Mouse (Mus musculus) NIH3T3 (cell line): ENCODE data around the gene Znrf1.

Experiments
- DNase-seq: peaks from one replicate; pipeline ENCODE4 v3.0.0-alpha.2; 2012; ENCODE audit warnings: low read depth

Gene Znrf1

DNA sequence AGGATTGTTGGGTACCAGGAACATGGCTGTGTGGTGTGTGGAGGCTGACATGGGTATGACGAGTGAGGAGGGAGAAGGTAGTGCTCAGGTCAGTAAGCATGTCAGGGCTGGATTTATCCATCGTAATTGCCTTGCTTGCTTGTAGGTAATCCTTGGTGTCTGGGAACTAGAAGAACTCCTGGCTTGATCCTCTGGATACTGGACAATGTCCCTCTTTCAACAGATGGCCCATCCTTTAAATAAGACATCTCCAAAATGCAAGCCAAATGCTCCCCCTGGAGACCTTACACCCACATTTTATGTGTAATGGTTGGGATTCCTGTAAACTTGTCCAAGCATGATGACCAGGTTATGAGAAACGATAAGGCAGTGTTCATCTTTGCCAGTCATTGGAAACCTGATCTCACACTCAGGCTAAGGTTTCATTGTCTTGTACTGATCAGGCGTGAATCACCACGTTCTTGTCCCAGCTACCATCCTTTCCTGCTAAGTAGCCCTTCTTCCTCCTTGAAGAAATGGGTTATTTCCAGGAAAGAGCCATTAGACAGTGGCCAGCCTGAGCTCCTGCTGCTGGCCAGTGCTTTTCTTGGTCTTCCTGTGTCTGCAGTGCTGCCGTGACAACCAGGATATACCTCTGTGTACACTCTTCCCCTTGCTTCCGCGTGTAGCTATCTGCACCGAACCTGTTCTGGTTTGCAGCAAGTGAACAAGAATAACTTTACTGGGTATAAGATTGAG lies 64.0 kb downstream of the Znrf1 start:
- DNase-seq, result no peak

DNA sequence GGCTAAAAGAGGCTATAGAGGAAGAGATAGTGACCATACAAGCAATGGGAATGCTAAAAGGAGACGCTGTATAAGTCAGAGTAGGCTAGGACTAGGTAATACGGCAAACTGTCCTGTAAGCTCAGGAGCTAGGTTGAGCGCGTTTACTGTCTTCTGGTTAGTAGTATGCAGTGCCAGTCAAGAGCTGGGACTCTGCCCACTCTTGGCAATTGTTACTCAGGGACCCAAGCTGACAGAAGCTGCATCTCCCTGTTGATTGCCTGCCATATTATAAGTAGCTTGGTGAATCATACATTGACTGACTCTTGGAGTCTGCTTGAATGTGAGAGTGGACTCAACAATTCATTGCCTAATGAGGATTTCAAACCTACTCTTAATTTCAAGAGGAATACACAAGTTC lies 66.2 kb downstream of the Znrf1 start:
- peak; percentile 41 for DNase-seq

DNA sequence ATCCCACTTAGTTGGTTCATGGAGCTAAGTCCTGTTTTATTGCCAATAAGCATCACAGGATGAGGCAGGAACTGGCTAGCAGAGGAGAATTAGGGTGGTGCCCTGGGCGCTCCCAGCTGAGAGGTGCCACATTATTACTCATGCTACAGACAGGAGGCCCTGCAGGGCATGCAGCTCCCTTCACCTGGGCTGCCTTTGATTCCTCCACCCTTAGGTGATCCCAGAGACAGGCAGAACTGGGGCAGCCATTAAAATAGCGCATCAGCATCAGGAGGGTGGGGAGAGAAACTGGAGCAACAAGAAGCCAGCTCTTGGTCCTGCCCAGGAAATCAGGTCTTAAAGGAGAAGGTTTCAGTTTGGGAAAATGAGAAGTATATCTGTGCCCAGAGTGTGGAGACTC lies 69.1 kb downstream of the Znrf1 start:
- DNase-seq, result no peak

DNA sequence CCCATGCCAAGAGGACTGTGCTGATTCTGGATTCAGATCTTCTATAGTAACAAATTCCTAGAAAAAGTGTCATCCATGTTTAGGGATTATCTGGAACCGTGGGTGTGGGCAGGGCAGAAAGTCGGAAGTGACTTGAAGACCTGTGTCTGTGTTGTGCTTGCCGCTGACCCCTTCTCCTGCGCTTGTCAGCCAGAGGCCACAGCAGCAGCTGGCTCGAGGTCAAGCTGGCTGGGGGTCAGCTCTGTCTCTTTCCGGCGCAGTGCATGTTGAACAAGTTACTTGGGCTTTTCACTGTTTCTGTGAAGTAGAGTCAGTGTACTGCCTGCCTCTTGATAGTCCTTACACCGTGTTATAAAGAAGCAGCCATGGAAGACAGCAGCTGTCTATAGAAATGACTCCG lies 71.1 kb downstream of the Znrf1 start:
- DNase-seq, result no peak

DNA sequence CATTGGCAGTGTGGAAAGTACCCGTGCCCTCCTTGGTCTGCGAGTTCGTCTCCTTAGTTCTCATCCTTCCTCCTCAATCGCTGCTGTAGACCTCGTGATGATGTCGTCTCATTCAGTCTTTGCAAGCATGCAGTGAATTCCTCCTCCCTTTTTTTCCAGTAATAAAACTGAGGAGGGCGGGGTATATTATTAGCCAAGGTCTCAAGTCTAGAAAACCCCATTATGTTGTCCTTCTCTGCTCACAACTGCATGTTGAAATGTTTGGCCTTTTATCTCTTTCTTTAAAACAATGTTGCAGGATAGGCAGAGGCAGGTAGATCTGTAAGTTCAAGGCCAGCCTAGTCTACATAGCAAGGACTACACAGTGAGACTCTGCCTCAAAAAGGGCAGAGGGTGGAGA lies 71.5 kb downstream of the Znrf1 start:
- DNase-seq, result no peak

DNA sequence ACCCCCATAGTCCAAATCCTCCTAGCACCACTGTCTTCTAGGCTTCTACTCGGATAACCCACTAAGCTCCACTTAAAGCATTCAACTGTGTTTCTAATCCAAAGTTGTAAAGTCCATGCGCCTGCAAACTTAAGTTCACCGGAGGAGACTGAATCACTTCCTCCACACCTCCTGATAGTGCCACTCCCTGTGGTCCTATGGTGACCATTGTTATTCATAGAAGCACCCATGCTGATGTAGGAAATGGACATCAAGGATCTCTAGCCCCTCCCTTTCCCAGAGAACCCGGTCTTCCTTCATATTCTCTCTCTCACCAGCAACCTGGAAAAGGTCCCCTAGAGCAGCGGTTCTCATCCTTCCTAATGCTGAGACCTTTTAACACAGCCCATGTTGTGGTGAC lies 77.3 kb downstream of the Znrf1 start:
- no peak for DNase-seq

DNA sequence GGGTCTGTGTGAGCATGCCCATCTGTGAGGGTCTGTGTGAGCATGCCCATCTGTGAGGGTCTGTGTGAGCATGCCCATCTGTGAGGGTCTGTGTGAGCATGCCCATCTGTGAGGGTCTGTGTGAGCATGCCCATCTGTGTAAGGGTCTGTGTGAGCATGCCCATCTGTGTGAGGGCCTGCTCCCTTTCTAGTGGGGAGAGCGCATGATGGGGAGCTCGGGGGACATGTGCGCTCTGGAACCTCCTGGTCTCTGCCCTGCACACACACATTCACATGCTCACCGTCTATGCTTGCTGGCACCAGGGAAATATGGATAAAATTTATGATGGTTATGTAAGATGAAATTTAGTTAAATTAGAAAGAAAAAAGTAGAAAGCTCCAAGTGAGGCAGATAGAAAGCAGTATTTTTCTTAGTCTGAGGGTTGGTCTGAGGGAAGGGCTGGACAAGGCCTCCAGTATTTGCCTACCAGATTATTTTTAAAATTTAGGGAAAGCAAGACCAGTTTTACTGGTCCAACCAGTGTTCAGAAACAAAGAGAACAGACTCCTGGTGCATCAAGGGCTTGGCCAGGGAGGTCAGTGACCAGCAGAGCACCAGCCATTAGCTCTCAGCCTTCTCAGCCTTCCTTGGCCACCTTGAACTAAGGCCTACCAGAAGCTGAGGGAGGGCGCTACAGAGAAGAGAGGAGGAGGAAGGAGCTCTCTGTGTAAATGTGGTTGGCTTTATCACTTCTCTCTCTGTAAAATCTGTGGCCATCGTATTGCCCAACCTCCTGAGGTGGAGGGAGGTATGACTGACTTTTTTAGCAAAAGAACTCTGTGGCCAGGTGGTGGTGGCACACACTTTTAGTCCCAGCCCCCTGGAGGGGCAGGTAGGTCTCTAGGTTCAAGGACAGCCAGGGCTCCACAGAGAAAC lies 79.1 kb downstream of the Znrf1 start:
- no peak for DNase-seq

DNA sequence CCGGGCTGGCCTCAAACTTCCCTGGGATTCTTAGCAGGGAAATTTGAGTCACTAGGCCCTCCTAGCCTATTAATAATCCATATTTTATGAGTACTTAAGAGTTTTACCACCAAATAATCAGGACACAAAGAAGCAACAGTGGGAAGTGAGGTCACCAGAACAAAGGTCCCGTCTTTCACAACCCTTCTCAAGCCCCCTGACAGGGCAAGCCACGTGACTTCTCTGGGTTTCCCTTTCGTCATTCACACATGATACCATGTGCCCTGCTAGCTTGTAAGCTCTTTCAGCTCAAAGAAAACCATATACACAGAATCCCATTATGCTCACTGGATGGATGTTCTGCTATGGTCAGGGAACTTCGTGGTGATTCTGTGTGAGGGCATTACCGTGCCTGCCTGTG lies 81.9 kb downstream of the Znrf1 start:
- DNase-seq, result no peak

DNA sequence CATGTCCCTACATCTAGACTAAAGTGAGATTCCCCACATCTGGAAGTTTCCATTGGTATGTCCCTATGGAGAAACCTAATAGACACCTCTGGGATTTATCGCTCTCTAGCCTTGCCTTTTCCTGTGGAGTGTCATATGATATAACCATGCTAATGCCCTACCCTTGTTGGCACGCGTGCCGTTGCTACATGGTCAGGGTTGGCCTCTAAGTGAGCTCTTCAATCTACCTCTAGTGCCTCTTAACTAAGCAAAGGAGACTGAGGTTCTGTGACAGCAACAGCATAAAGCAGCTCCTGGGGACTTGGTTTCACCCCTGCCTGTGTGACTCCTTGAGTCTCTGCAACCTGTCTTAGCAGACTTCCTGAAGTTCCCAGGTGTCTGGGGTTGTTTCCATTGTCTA lies 82.4 kb downstream of the Znrf1 start:
- DNase-seq, result no peak

DNA sequence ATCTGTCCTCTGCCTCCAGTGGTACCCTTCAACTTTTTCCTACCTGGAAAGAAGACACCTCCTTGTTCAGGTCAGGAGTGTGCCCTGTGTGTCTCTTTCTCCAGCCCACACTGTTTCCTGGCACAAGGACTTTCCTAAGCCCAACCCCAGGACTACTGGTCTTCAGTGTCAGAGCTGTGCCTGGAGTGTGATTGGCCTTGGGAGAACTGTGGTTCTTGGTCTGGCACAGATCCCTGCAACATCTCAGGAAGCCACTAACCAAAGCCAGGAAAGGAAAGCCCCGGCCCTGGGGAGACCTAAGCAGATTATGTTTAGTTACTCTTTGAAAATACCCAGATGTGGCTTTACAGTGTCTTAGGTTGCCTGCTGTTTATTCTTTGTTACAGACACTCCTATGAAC lies 84.0 kb downstream of the Znrf1 start:
- DNase-seq, result peak; percentile 72

DNA sequence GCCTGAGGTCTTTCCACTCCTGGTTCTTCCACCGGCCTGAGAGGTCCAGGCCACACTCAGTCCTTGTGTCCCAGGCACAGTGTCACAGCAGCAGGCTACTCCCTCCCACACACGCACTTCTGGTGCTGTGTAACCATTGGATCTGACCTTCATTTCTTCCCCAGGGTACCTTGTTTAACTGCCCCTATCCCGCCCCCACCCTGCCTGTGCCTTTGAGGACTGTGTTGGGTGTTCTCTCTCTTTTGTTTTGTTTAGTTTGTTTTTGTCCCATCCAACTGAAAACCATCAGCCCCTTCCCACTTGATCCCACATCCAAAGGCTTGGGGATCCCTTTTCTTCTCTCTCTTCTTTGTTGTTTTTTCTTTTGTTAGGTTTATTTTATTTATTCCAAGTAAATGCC lies 86.2 kb downstream of the Znrf1 start:
- DNase-seq, result no peak

DNA sequence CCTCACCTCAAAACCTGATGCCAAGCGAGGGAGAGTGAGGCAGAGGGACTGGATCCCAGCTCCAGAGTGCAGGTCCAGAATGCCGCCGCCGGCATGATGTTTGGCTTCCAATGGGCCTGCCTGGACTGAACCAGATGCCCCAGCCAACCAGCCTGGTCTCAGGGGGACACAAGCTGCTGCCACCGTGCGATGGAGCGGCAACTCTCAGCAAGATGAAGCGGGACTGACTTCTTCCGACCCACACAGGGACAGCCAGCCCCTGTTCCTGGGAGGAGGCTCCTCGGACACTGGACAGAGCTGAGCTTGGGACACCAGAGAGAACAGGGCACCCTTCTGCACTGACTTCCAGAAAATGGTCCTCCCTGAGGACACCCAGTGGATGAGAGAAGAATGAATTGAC lies 86.7 kb downstream of the Znrf1 start:
- DNase-seq, result no peak

DNA sequence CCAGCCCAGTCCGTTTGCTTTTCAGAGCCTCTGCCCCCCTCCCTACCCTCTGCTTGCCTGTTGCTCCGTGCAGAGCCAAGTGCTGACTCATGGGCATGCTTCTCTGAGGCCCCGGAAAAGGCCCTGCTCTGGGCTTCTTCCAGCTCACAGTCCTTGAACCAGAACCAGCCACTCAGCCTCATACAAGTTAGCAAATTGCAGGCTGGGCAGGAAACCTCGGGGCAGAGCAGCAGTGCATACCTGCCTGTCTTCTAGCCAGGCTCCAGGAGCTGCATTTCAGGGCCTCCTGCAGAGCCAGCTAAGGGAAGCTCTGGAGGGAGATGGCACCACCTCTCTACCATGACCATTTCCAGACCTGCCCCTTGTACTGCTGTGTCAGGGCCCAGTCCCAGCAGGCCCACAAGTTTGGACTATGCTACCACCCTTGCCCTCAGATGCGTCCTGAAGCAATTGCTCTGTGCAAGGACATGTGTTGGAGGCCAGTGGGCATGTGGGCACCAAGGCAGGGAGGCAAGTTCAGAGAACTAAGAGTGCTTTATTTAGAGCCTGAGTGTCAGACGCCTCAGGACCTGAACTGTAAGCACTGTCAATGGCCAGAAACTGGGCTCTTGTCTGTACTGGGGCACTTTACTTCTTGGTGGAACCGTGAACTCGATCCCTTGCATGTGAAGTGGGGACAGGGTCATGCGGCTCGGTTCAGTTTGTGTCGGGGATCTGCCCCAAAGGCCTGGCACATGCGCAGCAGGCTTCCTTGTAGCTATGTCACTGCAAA lies 88.4 kb downstream of the Znrf1 start:
- peak; percentile 94 for DNase-seq

DNA sequence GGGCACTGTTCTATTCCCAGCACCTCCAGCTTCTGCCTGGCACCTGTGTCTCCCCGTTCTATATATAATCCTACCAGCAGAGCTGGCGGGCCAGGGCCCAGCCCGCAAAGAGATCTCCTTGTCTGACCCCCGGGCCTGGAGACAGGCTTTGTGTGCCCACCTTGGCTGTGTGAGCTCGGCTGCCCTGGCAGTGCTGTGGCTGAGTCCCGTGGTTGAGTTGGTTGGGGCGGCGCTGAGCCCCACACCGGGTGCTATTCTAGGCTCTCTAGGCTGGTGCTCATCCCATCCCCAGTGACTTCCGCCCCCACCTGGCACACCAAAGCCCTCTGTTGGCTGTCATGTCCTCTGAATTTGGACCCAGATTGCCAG lies 88.9 kb downstream of the Znrf1 start:
- no peak for DNase-seq

DNA sequence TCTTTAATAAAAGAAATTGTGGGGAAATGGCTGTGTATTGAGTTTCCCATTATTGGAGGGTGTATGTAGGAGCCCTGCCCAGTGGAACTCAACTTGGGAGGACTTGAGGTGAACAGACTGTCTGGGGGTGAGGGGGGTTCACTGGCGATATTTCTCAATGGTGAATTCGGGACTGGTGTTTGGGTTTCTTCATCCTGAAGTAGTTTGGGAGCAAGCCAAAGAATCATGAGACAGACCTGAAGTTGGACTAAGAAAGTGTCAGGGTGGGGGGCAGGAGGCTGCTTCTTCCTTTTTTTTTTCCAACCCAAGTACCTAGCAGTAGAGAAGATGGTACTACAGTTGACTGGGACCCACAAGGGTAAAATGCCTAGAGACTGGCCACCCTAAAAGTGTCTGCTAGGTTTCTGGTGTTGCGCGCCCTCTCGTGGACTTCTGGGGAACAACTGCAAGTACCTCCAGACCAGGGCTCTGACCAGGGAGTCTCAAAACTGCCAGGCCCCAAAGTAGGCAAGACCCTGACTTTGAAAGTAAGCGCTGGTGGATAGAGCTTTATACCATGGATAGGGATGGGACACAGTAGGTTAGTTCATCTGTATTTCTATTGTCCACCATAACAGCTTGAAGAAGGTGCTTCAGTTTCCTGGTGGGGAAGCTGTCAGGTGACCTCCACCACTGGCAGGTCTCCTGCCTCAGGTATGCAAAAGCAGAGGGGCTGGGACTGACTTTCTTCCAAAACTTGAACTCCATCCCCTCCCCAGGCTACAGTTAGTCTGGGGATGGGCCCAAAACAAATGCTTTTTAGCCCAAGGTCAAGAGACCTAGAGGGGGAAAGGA lies 90.0 kb downstream of the Znrf1 start:
- DNase-seq, result peak; percentile 94

DNA sequence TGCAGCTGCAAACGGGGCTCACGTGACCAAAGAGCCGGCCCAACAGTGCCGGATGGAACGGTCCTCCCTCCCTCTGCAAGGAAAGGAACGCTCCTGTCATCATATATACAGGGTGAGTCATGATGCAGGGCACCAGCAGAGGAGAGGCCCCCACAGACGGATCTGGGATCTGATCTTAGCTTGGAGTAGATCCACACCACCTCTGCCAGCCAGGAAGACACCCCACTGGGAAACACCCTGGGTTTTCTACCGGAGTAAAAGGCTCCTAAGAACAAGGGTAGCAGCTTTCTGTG lies 90.6 kb downstream of the Znrf1 start:
- peak; percentile 79 for DNase-seq

DNA sequence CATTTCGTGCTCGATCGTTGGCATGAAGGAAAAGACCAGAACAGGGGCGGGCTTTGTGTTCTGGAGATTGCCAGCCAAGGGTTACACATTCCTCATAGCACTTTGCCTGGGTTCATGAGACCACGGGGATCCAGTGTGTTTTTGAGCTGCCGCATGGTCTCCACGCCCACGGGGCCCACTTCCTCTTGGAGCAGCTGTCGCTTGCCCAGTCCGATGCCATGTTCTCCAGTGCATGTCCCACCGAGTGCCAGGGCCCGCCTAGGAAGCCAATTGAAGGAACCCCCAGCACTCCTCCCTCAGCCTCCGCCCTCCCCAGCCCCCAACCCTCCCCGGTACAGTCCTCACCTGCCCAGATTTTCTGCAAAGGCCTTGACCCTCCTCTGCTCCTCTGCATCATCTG lies 91.0 kb downstream of the Znrf1 start:
- DNase-seq, result no peak

DNA sequence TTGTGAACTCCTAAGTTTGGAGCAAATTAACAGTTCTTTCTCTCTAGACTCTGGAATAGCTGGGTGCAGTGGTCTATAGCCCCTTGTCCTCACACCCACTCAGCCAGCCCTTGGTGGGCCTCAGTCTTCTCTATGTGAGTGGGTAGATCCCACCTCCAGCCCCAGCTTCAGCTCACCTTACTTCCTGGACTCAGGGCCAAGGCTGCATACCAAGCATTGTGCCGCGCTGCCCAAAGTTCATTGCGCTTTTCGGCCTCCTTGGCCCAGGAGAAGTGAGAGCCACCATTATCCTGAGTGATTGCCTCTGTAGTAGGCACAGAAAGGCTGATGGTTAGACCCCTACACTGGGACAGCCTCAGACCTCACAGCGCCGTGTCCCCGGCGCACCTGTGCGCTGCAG lies 92.0 kb downstream of the Znrf1 start:
- no peak for DNase-seq

DNA sequence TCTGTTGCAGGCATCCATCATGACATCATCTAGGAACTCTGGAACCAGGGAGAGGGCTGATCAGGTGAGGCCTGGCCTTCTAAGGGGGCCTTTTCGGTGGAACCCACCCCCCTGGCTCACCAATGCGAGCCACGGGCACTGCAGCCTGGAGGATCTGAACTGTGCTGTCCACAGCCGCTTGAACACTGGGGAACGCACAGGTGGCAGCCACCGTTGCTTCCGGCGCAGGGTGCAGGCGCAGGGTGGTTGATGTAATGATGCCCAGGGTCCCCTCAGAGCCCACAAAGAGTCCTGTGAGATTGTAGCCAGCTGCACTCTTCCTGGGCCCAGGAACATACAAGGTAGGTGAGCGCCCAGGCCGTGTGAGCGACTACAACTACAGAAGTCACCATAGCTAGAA lies 92.5 kb downstream of the Znrf1 start:
- DNase-seq, result no peak

DNA sequence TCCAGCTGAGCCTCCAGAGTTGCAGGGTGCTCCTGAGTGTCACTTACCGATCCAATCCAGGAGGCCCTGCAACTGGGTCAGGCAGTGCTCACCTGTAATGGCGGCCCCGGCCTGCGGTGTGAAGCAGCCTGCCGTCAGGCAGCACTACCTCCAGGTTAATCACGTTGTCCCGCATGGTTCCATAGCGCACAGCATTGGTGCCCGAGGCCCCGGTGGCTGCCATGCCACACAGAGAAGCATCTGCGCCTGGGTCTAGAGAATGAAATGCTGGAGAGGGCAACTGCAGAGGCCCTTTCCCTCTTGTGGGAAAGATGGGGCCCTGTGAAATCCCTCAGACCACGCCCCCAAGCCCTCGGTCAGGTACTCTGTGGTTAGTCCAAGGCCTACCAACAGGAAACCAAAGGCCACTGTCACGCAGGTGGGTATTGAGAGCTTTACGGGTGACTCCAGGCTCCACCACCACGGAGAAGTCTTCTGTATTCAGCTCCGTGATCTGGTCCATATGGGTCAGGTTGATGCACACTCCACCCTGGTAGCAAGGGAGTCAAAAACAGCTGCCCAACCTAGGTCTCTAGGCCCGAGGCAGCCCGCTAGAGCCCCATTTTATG lies 93.1 kb downstream of the Znrf1 start:
- DNase-seq, result no peak

DNA sequence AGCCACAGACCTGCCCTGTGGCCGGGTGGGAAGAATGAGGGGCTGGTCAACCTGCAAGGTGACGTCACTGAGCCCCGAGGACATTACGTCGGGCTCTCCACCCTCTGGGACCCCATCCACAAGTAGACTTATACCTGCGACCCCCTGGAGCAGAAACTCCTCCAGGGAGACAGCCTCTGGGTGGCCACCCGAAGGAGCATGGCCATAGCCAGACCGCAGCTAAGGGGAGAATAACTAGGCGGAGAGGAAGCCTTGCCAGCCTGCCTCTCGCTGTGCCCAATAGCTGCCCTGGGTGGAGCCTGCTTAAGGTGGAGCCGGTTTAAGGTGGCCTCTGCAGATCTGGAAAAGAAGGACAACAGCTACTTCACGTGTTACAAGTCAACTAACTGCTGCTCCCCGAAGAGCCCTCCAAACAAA lies 94.2 kb downstream of the Znrf1 start, which contains the start of gene Ldhd:
TSS of gene Ldhd (minus strand) at position 270 of the 417 bp plus-strand sequence.
- DNase-seq, result no peak

DNA sequence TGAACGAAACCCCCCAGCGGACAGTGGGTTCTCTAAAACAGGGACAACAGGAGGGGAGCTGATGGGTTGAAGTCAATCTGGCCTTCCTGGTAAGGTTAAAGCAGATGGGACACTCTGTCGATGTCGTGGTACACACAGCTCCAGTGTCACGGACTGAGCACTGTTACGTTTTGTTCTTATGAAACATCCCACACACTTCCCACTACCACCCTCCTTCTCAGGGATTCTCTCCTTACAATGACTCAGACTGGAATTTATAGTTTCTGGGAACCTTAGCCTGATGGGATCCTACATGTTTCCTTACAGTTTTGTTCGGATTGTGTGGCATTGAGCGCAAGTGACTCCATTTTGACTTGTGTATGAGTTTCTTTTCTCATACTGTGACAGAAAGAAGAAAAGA lies 95.7 kb downstream of the Znrf1 start:
- DNase-seq, result peak; percentile 38
